Comparison of ENCODE assay signal across 23 mouse cellular contexts in the genomic region with DNA sequence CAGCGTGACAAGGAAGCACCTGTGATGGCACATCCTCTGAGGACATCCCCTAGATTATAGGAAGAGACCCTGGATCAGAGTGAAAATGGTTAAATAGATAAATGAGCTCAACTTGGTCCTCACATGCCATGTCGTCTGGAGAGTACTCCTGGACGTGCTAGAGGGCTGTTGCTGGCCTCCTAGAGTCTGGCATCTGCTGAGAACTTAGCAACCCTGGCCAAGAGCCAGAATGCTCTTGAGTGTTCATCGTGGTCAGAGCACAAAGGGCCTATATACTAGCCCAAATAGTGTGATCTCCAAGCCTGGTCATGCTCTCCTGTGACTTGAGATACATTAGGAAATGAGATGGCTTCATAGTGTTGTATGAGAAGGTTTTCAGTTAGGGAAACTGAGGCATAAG. TPM values are rescaled to one million over a fixed set of nuclear protein-coding genes. Genes with fewer than 3 reads are reported as not detected.
DNase-seq lines count a peak whose midpoint lies in the region; ATAC-seq lines count a peak whose summit lies in the region.
"Had no signal": no experiment of that assay in that cellular context is flagged by ENCODE, and none has a peak within 500 bp of the region (broad histone marks: within the 10 kb centered on the region; RNA-seq: fewer than 3 reads in every experiment).

No protein-coding gene starts in this region.

- 0 out of 2 replicates have a peak, but pooled peaks have one; percentile 34 for ATAC-seq in hindbrain, embryonic 16.5 days
- ATAC-seq in hindbrain, embryonic 13.5 days (ENCODE audit: low FRiP score): no peak
- ATAC-seq in lung, embryonic 16.5 days (ENCODE audit: low read depth): peak; percentile 52; the same call in 1 of the 2 replicates
- ATAC-seq: liver, postnatal 0 days; Patski had no signal

- no peak overlapping the region for H3K4me3 ChIP-seq in hindbrain, embryonic 16.5 days (ENCODE audit: low read length)
- no peak overlapping the region for H3K4me3 ChIP-seq in hindbrain, embryonic 13.5 days
- no peak overlapping the region for H3K4me3 ChIP-seq in lung, embryonic 16.5 days (ENCODE audit: low read length)
- H3K4me3 ChIP-seq: embryonic facial prominence, embryonic 13.5 days; hindbrain, embryonic 15.5 days; limb, embryonic 10.5 days had no signal

- DNase-seq in retina, postnatal 1 day: peak; percentile 17
- DNase-seq in retina, embryonic 14.5 days (ENCODE audit: low spot score): no peak
- no peak for DNase-seq in right cerebral cortex, postnatal 36 days (ENCODE audit: low spot score in 2 of 2)
- DNase-seq in spleen, postnatal 36 days (ENCODE audit: low spot score in 2 of 2): no peak
- DNase-seq: adrenal gland, postnatal 14 days; cerebellum, adult 11 months; gastrocnemius, postnatal 10 days; heart, adult 11 months; heart, postnatal 10 days; kidney, adult 18-20 months; kidney, postnatal 4 days; liver, postnatal 0 days; right cerebral cortex, adult 18-20 months; thymus, postnatal 36 days had no signal

- H3K9ac ChIP-seq in hindbrain, embryonic 16.5 days (ENCODE audit: low read depth, low read length): no peak overlapping the region
- H3K9ac ChIP-seq in hindbrain, embryonic 13.5 days: no peak overlapping the region
- no peak overlapping the region for H3K9ac ChIP-seq in lung, embryonic 16.5 days (ENCODE audit: low read length)
- H3K9ac ChIP-seq: embryonic facial prominence, embryonic 13.5 days; hindbrain, embryonic 15.5 days; liver, postnatal 0 days had no signal

- H3K27ac ChIP-seq in hindbrain, embryonic 16.5 days (ENCODE audit: low read depth, low read length): no peak overlapping the region
- H3K27ac ChIP-seq in hindbrain, embryonic 13.5 days: no peak overlapping the region
- H3K27ac ChIP-seq in lung, embryonic 16.5 days (ENCODE audit: low read length): no peak overlapping the region
- H3K27ac ChIP-seq: embryonic facial prominence, embryonic 13.5 days; hindbrain, embryonic 15.5 days; limb, embryonic 10.5 days had no signal

- H3K36me3 ChIP-seq in hindbrain, embryonic 16.5 days (ENCODE audit: control insufficient read depth, insufficient read depth, low read length): peaks cover 32% of the 10 kb centered on the region
- H3K36me3 ChIP-seq in hindbrain, embryonic 13.5 days: peaks cover 90% of the 10 kb centered on the region
- peaks cover 32% of the 10 kb centered on the region for H3K36me3 ChIP-seq in lung, embryonic 16.5 days (ENCODE audit: control insufficient read depth, insufficient read depth, low read length)

- no peaks in the 10 kb centered on the region for H3K9me3 ChIP-seq in hindbrain, embryonic 16.5 days (ENCODE audit: control insufficient read depth, low read length)
- H3K9me3 ChIP-seq in hindbrain, embryonic 13.5 days: no peaks in the 10 kb centered on the region
- no peaks in the 10 kb centered on the region for H3K9me3 ChIP-seq in lung, embryonic 16.5 days (ENCODE audit: control insufficient read depth, low read length)
- H3K9me3 ChIP-seq: embryonic facial prominence, embryonic 13.5 days; hindbrain, embryonic 15.5 days; limb, embryonic 10.5 days had no signal

- H3K4me2 ChIP-seq in hindbrain, embryonic 16.5 days (ENCODE audit: low read length): no peak overlapping the region
- no peak overlapping the region for H3K4me2 ChIP-seq in hindbrain, embryonic 13.5 days
- H3K4me2 ChIP-seq in lung, embryonic 16.5 days (ENCODE audit: low read depth, low read length): no peak overlapping the region
- H3K4me2 ChIP-seq: embryonic facial prominence, embryonic 13.5 days; hindbrain, embryonic 15.5 days had no signal

- no peaks in the 10 kb centered on the region for H3K4me1 ChIP-seq in hindbrain, embryonic 16.5 days (ENCODE audit: control insufficient read depth, insufficient read depth, low read depth, low read length)
- H3K4me1 ChIP-seq in hindbrain, embryonic 13.5 days (replicated peaks): no peaks in the 10 kb centered on the region
- H3K4me1 ChIP-seq in lung, embryonic 16.5 days (replicated peaks; ENCODE audit: control insufficient read depth, insufficient read depth, low read length): no peaks in the 10 kb centered on the region
- H3K4me1 ChIP-seq: embryonic facial prominence, embryonic 13.5 days; hindbrain, embryonic 15.5 days; limb, embryonic 10.5 days had no signal

- WGBS in hindbrain, embryonic 16.5 days: 53% methylated on average over 4 of the region's 4 CpGs
- 64% methylated on average over 4 of the region's 4 CpGs for WGBS in hindbrain, embryonic 13.5 days
- 40% methylated on average over 4 of the region's 4 CpGs for WGBS in lung, embryonic 16.5 days

- H3K27me3 ChIP-seq in hindbrain, embryonic 16.5 days (replicated peaks; ENCODE audit: control insufficient read depth, insufficient read depth, low read length): no peaks in the 10 kb centered on the region
- no peaks in the 10 kb centered on the region for H3K27me3 ChIP-seq in hindbrain, embryonic 13.5 days
- H3K27me3 ChIP-seq in lung, embryonic 16.5 days (ENCODE audit: control insufficient read depth, insufficient read depth, low read depth, low read length): no peaks in the 10 kb centered on the region
- H3K27me3 ChIP-seq: embryonic facial prominence, embryonic 13.5 days; hindbrain, embryonic 15.5 days; Patski had no signal

RNA-seq across cellular contexts. Expression of a gene that starts 53.6 kb away (rescaled TPM):
- not detected in 2 replicates for polyA plus RNA-seq in hindbrain, embryonic 16.5 days (2015; fragmentation: Nextera tagmentation; extraction: Ambion mirVana)
- not detected in 2 replicates for polyA plus RNA-seq in hindbrain, embryonic 13.5 days (2015; fragmentation: Nextera tagmentation; extraction: Ambion mirVana)
- polyA plus RNA-seq in lung, embryonic 16.5 days (2015; fragmentation: Nextera tagmentation; extraction: Ambion mirVana): not detected in 2 replicates
- polyA plus RNA-seq: hindbrain, embryonic 15.5 days; limb, embryonic 10.5 days; liver, postnatal 0 days; neural tube, embryonic 11.5 days; Patski; small intestine, adult 2 months had no signal
